Mouse (Mus musculus) urinary bladder, postnatal 14 days (tissue): ENCODE data around the gene Atl3.
A peak's percentile ranks its signal among the peaks of the same experiment; 100 is the strongest.

Source experiments
- DNase-seq: peaks from one replicate; pipeline ENCODE4 v3.0.0; 2021; ENCODE audit warnings: low spot score

Atl3 gene

GRCm38 (mm10) chr19:7500701-7501100 is 6.9 kb downstream of the Atl3 start:
- DNase-seq: no peak

- no peak for DNase-seq
Measured at GRCm38 (mm10) chr19:7502432-7502831, 8.6 kb downstream of the Atl3 start.

- DNase-seq: no peak
Measured at GRCm38 (mm10) chr19:7506321-7506720, 12.5 kb downstream of the Atl3 start.

- no peak for DNase-seq
Measured at GRCm38 (mm10) chr19:7508026-7508425, 14.2 kb downstream of the Atl3 start.

GRCm38 (mm10) chr19:7516437-7516836 is 22.6 kb downstream of the Atl3 start:
- no peak for DNase-seq

DNA sequence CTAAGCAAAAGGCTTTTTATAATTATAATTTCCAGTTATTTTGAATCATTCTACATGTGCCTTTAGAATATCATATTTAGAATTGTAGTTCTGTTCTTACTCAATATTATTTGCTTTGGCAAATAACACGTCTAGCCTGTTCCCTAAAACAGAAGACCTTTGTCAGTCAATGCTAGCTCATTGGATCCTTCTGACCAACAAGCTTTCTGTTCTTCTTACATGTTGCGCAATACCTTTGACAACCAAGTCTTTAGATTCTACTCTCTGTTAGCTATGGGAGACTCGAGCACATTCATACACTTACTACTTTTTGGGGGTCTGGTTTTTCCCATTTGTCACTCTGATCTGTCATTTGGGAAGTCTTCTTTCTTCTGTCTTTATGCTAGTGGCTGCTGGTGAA is 27.8 kb downstream of the Atl3 start:
- no peak for DNase-seq

DNA sequence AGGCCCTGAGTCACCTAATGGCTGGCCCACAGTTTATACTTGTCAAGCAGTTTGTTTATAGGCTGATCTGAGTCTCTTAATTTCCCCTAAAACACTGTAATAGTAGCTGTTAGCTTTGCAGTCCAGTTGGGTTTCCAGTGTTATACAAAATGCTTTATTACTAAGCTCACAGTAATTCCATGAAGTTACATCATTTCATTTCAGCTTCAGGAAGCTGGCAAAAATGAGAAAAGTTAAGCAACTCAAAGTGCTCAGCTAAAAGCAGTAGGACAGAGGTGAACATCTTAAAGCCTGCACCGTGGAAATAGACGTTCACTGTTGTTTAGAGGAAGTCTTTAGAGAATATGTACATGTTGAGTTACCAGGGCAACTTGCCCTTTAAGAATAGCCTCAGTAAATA is 29.0 kb downstream of the Atl3 start:
- no peak for DNase-seq

- DNase-seq: peak; percentile 23
Measured at GRCm38 (mm10) chr19:7523292-7523691, 29.5 kb downstream of the Atl3 start.

DNA sequence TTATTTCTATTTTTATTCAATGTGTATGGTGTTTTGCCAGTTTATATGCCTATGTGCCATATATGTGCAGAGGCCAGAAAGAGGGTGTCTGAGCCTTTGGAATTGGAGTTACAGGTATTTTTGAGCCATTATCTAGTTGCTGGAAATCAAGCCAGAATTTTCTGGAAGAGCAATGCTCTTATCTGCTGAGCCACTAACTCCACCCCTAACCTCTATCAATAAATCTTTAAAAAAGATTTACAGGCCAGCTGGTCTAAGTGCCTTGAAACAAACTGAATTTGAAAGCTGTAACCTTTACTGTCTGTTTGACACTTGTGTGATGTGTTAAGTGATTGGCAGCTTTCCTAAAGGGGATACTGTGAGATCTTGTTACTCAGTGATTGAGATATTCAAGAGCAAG is 29.9 kb downstream of the Atl3 start:
- DNase-seq: no peak

DNA sequence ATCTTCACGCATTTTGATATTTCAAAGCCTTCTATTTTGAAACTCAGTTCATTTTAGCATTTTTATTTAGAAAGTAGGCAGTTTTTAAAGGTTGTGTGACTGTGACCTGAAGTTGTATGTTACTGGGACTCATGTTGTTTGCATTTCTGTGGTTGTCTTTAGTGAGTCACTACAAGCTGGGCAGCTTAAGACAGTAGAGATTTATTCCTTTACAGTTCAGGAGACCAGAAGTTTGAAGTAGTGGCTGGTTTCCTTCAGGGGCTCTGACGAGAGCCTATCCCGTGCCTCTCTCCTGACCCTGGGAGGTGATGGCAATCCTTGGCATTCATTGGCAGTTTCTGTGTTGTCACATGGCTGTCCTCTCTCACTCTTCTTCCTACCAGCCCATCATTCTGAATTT is 31.0 kb downstream of the Atl3 start:
- no peak for DNase-seq

- DNase-seq: peak; percentile 58
Measured at GRCm38 (mm10) chr19:7528639-7529428, 35.0 kb downstream of the Atl3 start.

GRCm38 (mm10) chr19:7531906-7532305 is 38.1 kb downstream of the Atl3 start:
- DNase-seq: no peak

- DNase-seq: no peak
Measured at GRCm38 (mm10) chr19:7533891-7534290, 40.1 kb downstream of the Atl3 start.

DNA sequence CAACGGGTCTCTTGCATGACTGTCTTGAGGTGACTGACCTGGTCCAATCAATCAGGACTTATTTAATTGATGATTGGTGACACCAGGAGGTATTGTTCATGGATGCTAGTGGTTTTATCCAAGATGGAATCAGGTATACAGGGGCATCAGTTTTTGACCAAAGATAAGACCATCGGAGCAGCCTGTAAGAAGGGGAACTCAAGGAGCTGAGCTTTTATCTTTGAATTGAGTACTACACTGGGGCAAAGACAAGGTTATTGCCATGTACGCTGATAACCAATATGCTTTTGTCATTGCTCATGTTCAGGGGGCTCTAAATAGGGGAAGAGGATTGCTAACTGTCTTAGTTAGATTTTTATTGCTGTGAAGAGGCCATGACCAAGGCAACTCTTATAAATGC is 55.1 kb downstream of the Atl3 start:
- DNase-seq: no peak

GRCm38 (mm10) chr19:7551550-7552300 is 57.9 kb downstream of the Atl3 start:
- DNase-seq: no peak

DNA sequence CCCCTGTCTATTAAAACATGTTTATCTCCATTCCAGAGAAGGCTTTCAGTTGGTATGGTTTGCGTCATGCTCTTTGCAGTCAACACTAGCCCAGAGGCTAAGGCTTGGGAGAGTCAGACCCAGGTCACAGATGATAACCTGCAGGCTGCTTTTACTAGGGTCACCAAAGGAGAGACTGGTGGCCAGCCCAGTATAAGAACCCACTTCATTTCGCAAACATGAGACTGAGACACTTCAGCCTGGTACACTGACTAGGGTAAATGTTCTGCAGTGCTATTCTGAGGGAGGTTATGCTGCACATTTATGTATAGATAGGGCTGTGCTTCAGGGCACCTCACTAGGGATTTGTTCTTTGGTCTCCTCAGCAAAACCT is 58.4 kb downstream of the Atl3 start:
- DNase-seq: no peak

DNA sequence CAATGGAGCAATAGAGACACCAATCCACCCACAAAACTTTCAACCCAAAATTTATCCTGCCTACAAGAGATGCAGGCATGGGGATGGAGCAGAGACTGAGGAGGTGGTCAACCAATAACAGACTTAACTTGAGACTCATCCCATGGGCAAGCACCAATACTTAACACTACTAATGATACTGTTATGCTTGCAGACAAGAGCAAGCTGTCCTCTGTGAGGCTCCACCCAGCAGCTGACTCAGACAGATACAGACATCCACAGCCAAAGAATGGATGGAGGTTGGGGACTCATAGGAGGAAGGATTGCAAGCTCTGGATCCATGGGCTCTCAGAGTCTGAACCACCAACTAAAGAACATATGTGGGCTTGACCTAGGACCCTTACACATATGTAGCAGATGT is 59.6 kb downstream of the Atl3 start:
- no peak for DNase-seq

DNA sequence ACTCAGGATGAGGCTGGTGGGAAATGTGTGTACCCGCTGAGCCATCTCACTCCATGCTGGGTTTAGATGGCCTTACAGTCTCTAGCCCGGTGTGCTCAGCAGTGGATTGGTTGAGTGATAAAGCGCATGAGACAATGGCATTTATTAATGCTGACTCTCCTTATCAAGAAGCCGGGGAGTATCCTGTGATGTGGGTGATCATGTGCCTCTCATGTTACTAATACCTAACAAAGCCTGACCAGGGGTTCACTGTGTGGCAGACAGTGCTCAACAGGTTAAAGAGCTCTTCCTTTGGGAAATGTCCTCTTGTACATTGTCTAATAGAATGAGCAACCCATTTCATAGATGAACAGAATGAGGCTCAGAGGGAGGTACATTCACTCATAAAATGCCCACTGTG is 61.0 kb downstream of the Atl3 start:
- no peak for DNase-seq

DNA sequence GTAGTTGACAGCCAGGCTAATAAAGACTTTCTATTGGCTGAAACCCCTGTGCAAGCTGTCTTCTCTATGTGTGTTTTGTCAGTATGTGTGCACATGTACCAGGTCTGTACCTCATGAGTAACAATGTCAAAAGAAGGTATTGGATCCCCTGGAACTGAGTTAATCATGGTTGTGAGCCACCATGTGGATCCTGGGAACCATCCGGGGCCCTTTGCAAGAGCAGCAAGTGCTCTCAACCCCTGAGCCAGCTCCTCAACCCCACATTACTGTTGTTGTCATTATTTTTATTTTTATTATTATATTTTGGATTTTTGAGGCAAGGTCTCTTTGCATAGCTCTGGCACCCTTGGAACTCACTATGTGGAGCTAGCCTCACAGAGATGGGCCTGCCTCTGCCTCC is 62.8 kb downstream of the Atl3 start:
- no peak for DNase-seq

GRCm38 (mm10) chr19:7557328-7557822 is 63.5 kb downstream of the Atl3 start, which contains the start of gene Pla2g16:
TSS of gene Pla2g16 (plus strand) at chr19:7557459.
- peak; percentile 77 for DNase-seq

DNA sequence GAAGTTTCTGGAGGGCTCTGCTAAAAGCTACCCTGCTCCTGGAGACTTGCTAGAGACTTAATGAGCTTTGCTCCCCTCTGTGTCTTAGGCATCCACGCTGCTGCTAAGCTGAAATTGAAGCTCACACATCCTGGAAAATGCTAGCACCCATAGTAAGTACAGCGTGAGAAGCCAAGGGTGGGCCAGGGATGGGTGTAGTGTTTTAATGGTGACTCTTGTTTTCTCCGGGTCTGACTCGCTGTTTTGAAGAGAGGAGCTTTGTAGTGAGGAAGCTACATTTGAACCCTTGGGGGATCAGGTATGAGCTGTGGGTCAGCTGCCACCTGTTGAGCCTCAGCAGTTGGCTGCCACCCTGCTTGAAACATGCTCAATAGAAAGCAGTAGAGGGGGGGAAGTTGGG is 64.0 kb downstream of the Atl3 start:
- DNase-seq: no peak

DNA sequence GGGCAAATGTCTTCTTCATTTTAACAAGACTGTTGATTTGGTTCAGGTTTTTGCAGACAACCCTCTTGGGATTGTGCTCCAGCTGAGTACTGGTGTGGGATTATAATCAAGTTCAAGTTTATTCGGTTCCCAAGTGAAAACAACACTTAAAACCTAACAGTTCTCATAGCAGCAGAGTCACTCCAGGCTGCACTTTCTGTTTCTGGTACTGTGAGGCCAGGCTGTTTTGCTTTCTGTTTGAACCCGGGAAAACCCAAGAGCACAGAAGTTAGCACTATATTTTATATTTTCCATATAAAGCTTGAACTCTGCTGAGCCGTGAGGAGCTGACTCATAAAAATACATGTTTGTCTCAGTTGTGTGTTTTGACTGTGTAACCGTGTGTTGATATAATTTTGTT is 64.8 kb downstream of the Atl3 start:
- no peak for DNase-seq

GRCm38 (mm10) chr19:7559986-7560385 is 66.1 kb downstream of the Atl3 start:
- DNase-seq: no peak
